Mouse (Mus musculus): ENCODE data around the gene Srsf4. TPM values are rescaled to one million over a fixed set of nuclear protein-coding genes. Genes with fewer than 3 reads are reported as not detected.

Gene Srsf4
- polyA plus RNA-seq, 1 experiment, result 55.4 TPM

GRCm38 (mm10) chr4:131920595-131921351 lies 47.4 kb downstream of the Srsf4 start:
- H3ac ChIP-seq (ENCODE audit: control insufficient read depth, insufficient read length, low read depth), result peak overlapping the region; percentile 63
- H3K4me3 ChIP-seq (ENCODE audit: insufficient read depth, poor library complexity, severe bottlenecking), result no peak overlapping the region
- H3K79me2 ChIP-seq (ENCODE audit: control insufficient read depth, insufficient read depth), result no peaks in the 10 kb centered on the region
- no peaks in the 10 kb centered on the region for H3K36me3 ChIP-seq (ENCODE audit: control insufficient read depth, insufficient read depth)
- no peaks in the 10 kb centered on the region for H3K27me3 ChIP-seq (ENCODE audit: control insufficient read depth, insufficient read depth, insufficient read length)
- TF ChIP-seq MYOD1 (IDR thresholded peaks at IDR 0.05; ENCODE audit: control insufficient read depth, insufficient read length, low read depth), result no peak
- TF ChIP-seq CTCF (IDR thresholded peaks at IDR 0.05; ENCODE audit: control insufficient read depth, insufficient read depth, insufficient read length), result no peak
- TF ChIP-seq CEBPB (IDR thresholded peaks at IDR 0.05; ENCODE audit: low read depth), result no peak
- no peak for TF ChIP-seq FOSL1 (IDR thresholded peaks at IDR 0.05; ENCODE audit: insufficient read depth, low read length, poor library complexity, severe bottlenecking)
- TF ChIP-seq MYOG (IDR thresholded peaks at IDR 0.05; ENCODE audit: control insufficient read depth, extremely low read depth, insufficient read length), result no peak
- no peak for TF ChIP-seq MAX (IDR thresholded peaks at IDR 0.05)
- H3K79me3 ChIP-seq (ENCODE audit: low read depth), result no peaks in the 10 kb centered on the region

GRCm38 (mm10) chr4:131921461-131922346 lies 48.3 kb downstream of the Srsf4 start, which contains the start of gene Tmem200b:
Gene Tmem200b, plus strand, starts transcription at chr4:131921771.
- H3K79me2 ChIP-seq (ENCODE audit: control insufficient read depth, insufficient read depth), result no peaks in the 10 kb centered on the region
- H3K79me3 ChIP-seq (ENCODE audit: low read depth), result no peaks in the 10 kb centered on the region
- TF ChIP-seq MYOD1 (IDR thresholded peaks at IDR 0.05; ENCODE audit: control insufficient read depth, insufficient read length, low read depth), result no peak
- TF ChIP-seq CEBPB (IDR thresholded peaks at IDR 0.05; ENCODE audit: low read depth), result no peak
- no peak for TF ChIP-seq MAX (IDR thresholded peaks at IDR 0.05)
- TF ChIP-seq USF1 (IDR thresholded peaks at IDR 0.05; ENCODE audit: low read depth), result no peak
- no peak for TF ChIP-seq CTCF (IDR thresholded peaks at IDR 0.05; ENCODE audit: control insufficient read depth, insufficient read depth, insufficient read length)
- TF ChIP-seq MYOG (IDR thresholded peaks at IDR 0.05; ENCODE audit: control insufficient read depth, extremely low read depth, insufficient read length), result no peak
- TF ChIP-seq FOSL1 (IDR thresholded peaks at IDR 0.05; ENCODE audit: insufficient read depth, low read length, poor library complexity, severe bottlenecking), result no peak
- no peaks in the 10 kb centered on the region for H3K27me3 ChIP-seq (ENCODE audit: control insufficient read depth, insufficient read depth, insufficient read length)
- peak within 1 kb of the TSS; percentile 63 for H3ac ChIP-seq (ENCODE audit: control insufficient read depth, insufficient read length, low read depth)
- H3K36me3 ChIP-seq (ENCODE audit: control insufficient read depth, insufficient read depth), result no peaks in the 10 kb centered on the region
- peak within 1 kb of the TSS; percentile 6 for H3K4me3 ChIP-seq (ENCODE audit: insufficient read depth, poor library complexity, severe bottlenecking)

GRCm38 (mm10) chr4:131922404-131922803 lies 49.0 kb downstream of the Srsf4 start:
- Histone ChIP-seq H3K4me3 (ENCODE audit: insufficient read depth, poor library complexity, severe bottlenecking) (no peak overlapping the region), H3K36me3 (ENCODE audit: control insufficient read depth, insufficient read depth) (no peaks in the 10 kb centered on the region), H3ac (ENCODE audit: control insufficient read depth, insufficient read length, low read depth) (no peak overlapping the region), H3K27me3 (ENCODE audit: control insufficient read depth, insufficient read depth, insufficient read length) (no peaks in the 10 kb centered on the region), H3K79me3 (ENCODE audit: low read depth) (no peaks in the 10 kb centered on the region), H3K79me2 (ENCODE audit: control insufficient read depth, insufficient read depth) (no peaks in the 10 kb centered on the region)
- TF ChIP-seq CTCF (IDR thresholded peaks at IDR 0.05; ENCODE audit: control insufficient read depth, insufficient read depth, insufficient read length), result no peak
- no peak for TF ChIP-seq MYOG (IDR thresholded peaks at IDR 0.05; ENCODE audit: control insufficient read depth, extremely low read depth, insufficient read length)
- TF ChIP-seq MYOD1 (IDR thresholded peaks at IDR 0.05; ENCODE audit: control insufficient read depth, insufficient read length, low read depth), result no peak
- TF ChIP-seq USF1 (IDR thresholded peaks at IDR 0.05; ENCODE audit: low read depth), result no peak
- no peak for TF ChIP-seq CEBPB (IDR thresholded peaks at IDR 0.05; ENCODE audit: low read depth)
- TF ChIP-seq MAX (IDR thresholded peaks at IDR 0.05), result no peak
- TF ChIP-seq FOSL1 (IDR thresholded peaks at IDR 0.05; ENCODE audit: insufficient read depth, low read length, poor library complexity, severe bottlenecking), result no peak

- Histone ChIP-seq H3K79me2 (ENCODE audit: control insufficient read depth, insufficient read depth) (no peaks in the 10 kb centered on the region), H3K4me3 (ENCODE audit: insufficient read depth, poor library complexity, severe bottlenecking) (no peak overlapping the region), H3K36me3 (ENCODE audit: control insufficient read depth, insufficient read depth) (no peaks in the 10 kb centered on the region), H3K27me3 (ENCODE audit: control insufficient read depth, insufficient read depth, insufficient read length) (no peaks in the 10 kb centered on the region), H3ac (ENCODE audit: control insufficient read depth, insufficient read length, low read depth) (no peak overlapping the region), H3K79me3 (ENCODE audit: low read depth) (no peaks in the 10 kb centered on the region)
- TF ChIP-seq MYOD1 (IDR thresholded peaks at IDR 0.05; ENCODE audit: control insufficient read depth, insufficient read length, low read depth) (no peak), MYOG (IDR thresholded peaks at IDR 0.05; ENCODE audit: control insufficient read depth, extremely low read depth, insufficient read length) (no peak), CEBPB (IDR thresholded peaks at IDR 0.05; ENCODE audit: low read depth) (no peak), USF1 (IDR thresholded peaks at IDR 0.05; ENCODE audit: low read depth) (no peak), MAX (IDR thresholded peaks at IDR 0.05) (no peak), FOSL1 (IDR thresholded peaks at IDR 0.05; ENCODE audit: insufficient read depth, low read length, poor library complexity, severe bottlenecking) (no peak), CTCF (IDR thresholded peaks at IDR 0.05; ENCODE audit: control insufficient read depth, insufficient read depth, insufficient read length) (no peak)
Measured at GRCm38 (mm10) chr4:131924096-131924810, 50.8 kb downstream of the Srsf4 start.

DNA sequence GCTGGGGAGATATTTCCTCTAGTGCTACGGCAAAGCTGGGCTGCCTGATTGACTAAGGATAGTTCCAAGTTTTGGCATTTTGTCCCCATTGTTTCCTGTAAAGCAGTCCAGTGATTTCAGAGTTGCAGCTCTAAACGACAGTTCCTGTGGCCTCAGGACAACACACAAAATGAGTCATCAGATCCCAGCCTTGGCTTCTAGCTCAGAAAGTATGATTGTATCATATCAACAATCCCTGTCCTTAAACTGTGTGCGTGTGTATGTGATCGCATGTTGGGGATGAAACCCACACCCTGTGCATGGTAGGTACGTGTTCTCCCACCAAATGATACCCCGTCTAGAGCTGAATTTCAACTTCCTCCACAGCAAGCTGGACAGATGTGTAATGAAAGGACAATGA lies 55.7 kb downstream of the Srsf4 start:
- no peaks in the 10 kb centered on the region for H3K79me3 ChIP-seq (ENCODE audit: low read depth)
- no peak overlapping the region for H3K4me3 ChIP-seq (ENCODE audit: insufficient read depth, poor library complexity, severe bottlenecking)
- H3K27me3 ChIP-seq (ENCODE audit: control insufficient read depth, insufficient read depth, insufficient read length), result no peaks in the 10 kb centered on the region
- H3K79me2 ChIP-seq (ENCODE audit: control insufficient read depth, insufficient read depth), result no peaks in the 10 kb centered on the region
- H3K36me3 ChIP-seq (ENCODE audit: control insufficient read depth, insufficient read depth), result no peaks in the 10 kb centered on the region
- TF ChIP-seq CTCF (IDR thresholded peaks at IDR 0.05; ENCODE audit: control insufficient read depth, insufficient read depth, insufficient read length) (no peak), MAX (IDR thresholded peaks at IDR 0.05) (no peak), USF1 (IDR thresholded peaks at IDR 0.05; ENCODE audit: low read depth) (no peak), MYOG (IDR thresholded peaks at IDR 0.05; ENCODE audit: control insufficient read depth, extremely low read depth, insufficient read length) (no peak), FOSL1 (IDR thresholded peaks at IDR 0.05; ENCODE audit: insufficient read depth, low read length, poor library complexity, severe bottlenecking) (no peak), MYOD1 (IDR thresholded peaks at IDR 0.05; ENCODE audit: control insufficient read depth, insufficient read length, low read depth) (no peak), CEBPB (IDR thresholded peaks at IDR 0.05; ENCODE audit: low read depth) (no peak)
- H3ac ChIP-seq (ENCODE audit: control insufficient read depth, insufficient read length, low read depth), result no peak overlapping the region

Data from C2C12 (cell line).